Mouse (Mus musculus) 416B (cell line): ENCODE data around the gene Apoc1.
"Not testable (repeated sequence)": the region's sequence is repeated elsewhere in the genome, so short reads cannot be mapped to it uniquely, and the experiment has no call there.

Experiments
- DNase-seq: peaks from one replicate; pipeline ENCODE4 v3.0.0; 2011; ENCODE audit warnings: low read depth

Apoc1 gene

DNA sequence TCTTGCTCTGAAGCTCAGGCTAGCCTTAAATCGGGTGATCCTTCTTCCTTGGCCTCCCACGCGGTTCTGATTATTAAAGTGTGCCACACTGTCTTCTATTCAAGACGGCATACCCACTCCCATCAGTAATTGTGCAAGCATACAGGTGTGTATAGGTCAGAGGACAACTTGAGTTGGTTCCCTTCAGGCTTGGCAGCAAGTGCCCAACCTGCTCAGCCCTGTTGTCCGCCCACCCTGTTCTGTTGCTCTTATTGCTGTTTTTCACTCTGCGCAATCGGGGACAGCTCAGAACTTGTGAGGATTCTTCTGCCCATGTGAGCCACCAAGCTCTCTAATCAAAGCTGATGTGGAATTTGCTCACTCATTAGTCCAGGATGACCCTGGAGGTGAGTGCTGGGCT lies 12.8 kb upstream of the Apoc1 start:
- DNase-seq = no peak

GRCm38 (mm10) chr7:19704475-19704874 lies 12.0 kb upstream of the Apoc1 start:
- DNase-seq = no peak

- DNase-seq = no peak
Observed at GRCm38 (mm10) chr7:19702859-19703555, 10.5 kb upstream of the Apoc1 start.

GRCm38 (mm10) chr7:19701069-19701761 lies 8.8 kb upstream of the Apoc1 start:
- peak; percentile 75 for DNase-seq

- DNase-seq = no peak
Observed at GRCm38 (mm10) chr7:19700299-19701068, 8.0 kb upstream of the Apoc1 start.

DNA sequence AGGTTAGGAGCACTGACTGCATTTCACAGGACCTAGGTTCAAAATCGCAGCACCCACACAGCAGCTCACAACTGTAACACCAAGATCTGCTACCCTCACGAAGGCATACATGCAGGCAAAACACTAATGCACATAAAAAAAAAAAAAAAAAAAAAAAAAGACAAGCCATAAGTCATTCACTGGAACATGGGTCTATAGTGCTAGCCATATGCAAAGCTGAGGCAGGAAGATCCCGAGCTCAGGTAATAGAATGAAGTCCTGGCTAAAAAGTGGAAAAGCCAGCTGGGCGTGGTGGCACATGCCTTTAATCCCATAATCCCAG lies 7.3 kb upstream of the Apoc1 start:
- no peak for DNase-seq

DNA sequence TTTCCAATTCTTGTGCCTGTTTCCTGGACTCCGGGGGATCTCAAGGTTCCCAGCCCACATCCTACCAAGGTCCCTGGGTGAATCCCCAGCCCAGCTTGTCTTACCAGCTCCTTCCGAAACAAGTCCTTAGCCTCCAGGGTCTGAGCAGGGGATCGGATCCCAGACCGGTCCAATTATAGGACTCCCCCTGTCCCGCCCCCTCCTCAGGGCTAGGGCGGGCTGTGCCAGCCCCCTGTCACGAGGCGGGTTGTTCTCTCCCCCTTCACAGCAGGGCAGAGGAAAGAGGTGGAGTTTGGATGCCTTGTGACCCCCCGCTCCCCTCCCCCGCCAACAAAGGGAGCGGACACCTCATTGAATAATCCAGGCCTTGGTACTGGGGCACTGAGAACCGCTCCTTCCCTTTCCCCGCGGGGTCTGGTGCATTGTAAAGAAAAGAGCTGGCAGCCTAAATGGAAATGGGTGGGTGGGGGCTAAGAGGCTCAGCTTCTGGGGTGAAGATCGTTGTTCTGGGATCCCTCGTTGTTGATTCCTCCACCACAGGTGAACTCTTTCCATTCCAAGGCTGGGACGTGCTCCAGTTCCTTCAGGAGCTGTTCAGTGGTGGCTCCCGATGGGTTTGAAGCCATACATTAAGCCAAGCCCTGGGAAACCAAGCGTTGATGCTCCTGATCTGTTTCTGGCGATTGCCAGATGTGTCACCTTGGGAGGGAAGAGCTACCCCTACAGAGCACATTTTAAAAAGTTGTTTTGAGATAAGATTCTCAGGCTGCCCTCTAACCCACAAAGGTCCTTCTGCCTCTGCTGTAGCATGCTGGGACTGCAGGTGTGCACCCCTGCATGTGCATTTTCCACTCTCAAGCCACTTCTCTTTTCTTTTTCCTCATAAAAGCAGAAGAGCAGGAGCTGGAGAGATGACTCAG lies 6.7 kb upstream of the Apoc1 start, which contains the start of gene Apoe:
Gene Apoe (minus strand): TSS at position 282 of the 920 bp plus-strand sequence.
- peak; percentile 49 for DNase-seq

DNA sequence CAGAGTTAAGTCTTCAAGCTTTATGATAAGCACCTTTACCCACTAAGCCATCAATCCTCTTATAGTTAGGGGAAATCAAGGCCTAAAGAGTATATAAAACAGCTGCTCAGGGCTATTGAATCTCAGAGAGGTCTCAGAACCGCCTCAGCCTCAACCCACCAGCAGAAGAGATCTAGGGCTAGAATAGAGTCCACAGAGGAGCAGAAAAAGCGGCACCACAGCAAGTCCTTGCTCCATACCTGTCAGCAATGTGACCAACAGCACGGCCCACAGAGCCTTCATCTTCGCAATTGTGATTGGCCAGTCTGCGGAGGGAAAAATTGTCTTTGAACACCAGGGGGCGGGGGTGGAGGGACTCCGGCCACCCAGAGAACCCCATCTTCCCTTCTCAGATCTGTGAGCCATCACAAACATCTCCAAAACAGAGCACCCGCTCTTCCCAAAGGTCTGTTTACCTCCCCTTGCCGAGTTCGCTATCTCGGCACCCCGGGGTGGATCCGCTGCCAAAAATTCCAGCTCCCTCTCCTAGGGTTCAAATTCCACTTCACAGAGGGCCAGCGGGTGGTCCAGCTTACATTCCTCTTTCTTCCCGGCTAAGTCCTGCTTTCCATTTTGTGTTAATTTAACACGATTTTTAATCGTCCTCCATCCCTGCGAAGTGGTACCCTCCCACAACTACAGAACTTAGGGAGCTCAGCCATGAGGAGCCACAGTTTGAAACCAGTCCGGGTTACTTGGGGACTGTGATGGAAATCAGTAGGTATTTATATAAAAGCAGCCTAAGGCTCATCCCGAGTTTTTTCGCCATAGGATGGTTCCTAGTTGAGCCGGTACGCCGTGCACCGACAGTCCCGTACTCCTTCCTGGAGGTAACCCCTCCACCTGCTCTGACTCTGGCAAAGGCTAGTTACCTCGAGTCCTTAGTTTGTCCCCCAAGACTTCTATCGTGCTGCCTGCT lies 5.8 kb upstream of the Apoc1 start:
- DNase-seq = no peak

DNA sequence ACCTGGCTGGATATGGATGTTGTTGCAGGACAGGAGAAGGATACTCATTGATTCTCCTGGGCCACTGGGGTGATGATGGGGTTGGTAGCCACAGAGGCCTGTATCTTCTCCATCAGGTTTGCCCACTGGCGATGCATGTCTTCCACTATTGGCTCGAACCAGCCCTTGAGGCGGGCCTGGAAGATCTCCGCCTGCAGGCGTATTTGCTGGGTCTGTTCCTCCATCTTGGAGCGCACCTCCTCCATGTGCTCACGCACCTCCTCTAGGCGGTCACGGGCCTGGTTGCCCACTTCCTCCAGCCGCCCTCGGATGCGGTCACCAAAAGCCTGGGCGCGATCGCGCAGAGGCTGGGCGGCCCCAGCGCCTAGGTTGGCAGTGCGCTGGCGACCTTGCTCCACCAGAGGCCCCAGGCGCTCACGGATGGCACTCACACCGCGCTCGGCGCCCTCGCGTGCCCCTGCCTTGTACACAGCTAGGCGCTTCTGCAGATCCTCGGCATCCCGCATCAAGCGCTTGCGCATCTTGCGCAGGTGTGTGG lies 3.9 kb upstream of the Apoc1 start:
- no peak for DNase-seq

- no peak for DNase-seq
Observed at GRCm38 (mm10) chr7:19695881-19696280, 3.4 kb upstream of the Apoc1 start.

GRCm38 (mm10) chr7:19695213-19695594 lies 2.7 kb upstream of the Apoc1 start:
- DNase-seq = peak; percentile 86

DNA sequence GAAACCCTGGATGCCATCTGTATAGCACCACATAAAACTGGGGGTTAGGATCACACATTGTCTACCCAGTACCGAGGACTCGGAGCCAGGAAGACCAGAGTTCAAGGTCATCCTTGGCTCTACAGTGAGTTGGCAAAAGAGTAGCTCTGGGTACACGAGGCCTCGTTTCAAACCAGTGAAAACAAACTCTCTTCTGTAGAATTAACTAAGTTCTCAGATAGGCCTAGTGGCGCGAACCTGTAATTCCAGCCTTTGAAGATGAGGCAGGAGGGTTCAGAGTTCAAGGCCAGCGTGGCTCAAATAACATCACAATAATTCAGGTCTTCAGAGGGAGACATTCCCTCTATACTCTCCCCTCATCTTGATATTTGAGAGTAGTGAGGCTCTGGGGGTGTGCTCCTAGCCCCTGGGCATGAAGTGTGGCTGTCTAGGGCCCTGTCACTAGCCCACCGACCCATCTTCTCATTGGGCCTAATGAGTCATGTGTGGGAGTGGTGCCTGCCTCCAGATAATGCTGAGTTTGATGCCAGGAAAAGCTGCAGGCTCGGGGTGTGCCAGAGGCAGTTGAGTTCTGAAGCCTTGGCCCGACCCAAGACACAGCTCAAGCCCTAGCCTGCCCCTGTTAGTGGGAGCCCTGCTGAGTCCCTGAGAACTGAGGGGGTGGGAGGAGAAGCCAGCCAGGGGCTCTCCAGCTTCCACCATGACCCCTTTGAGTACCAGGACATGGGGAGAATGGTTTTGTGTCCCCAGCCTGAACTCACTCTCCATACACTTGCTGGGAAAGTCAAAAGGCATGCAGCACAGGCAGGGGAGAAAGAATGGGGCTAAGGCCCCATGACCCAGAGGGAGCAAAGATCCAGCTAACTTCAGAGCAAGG lies 2.1 kb upstream of the Apoc1 start:
- peak; percentile 82 for DNase-seq

- DNase-seq = peak; percentile 85
Observed at GRCm38 (mm10) chr7:19693421-19693820, 961 bp upstream of the Apoc1 start.

GRCm38 (mm10) chr7:19691434-19691833 lies 1.0 kb downstream of the Apoc1 start:
- DNase-seq = no peak

GRCm38 (mm10) chr7:19690845-19691244 lies 1.6 kb downstream of the Apoc1 start:
- no peak for DNase-seq

DNA sequence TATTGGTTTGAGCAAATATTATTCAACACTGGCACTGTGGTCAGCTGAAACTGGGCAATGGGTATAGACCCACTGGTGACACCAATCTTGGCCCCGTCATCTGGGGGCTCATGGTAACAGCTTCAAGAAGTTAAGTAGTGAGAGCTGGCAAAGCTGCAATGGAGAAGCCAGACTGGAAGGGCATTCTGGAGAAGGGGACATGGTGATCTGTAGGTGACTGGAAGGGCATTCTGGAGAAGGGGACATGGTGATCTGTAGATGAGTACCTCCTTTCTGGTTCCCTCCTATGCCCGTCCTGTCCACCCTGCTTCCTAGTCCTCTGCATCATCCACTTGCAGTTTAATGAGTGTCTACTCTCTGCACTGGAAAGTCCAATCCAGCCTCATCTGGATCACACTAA lies 3.8 kb downstream of the Apoc1 start:
- no peak for DNase-seq

DNA sequence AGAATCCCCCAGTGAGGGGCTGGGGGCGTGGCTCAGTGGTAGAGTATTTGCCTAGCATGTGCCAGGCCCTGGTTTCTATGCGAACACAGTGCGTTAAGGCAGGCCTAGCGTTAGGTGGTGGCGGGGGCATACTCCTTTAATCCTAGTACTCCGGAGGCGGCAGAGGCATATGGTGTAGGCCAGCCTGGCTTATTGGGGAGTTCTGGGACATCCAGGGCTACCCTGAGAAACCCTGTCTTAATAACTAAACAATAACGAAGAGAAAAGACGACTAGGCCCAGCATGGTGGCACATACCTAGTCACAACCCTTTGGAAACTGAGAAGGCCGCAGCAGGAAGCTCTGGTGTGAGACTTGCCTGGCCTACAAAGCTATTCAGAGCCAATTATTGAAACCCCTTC lies 4.4 kb downstream of the Apoc1 start:
- no peak for DNase-seq

DNA sequence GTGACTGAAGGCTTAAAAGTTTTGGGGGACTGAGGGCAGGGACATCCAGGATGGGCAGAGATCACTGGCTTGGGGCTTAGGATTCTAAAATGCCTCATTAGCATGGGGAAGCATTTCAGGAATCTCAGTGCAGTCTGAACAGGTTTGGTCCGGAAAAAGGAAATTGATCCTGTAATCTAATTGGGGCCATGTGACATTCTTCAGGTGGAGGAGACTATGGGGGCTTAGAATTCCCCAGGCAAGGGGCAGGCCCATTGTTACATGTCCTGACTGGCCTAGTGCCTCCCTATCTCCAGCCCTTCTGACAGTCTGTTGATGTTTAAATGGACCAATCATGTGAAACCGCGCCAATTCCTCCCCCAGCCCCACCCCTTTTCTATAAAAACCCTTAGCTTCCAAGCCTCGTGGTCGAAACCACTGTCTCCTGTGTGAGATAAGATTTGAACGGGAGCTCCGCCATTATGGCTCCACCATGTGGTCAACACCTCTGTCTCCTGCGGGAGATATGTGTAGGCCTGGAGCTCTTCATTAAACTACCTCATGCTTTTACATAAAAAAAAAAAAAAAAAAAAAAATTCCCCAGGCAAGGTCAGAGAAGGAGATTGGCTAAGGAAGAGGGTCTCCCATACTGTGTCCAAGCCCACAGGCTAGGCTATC lies 5.4 kb downstream of the Apoc1 start:
- not testable (repeated sequence) for DNase-seq

DNA sequence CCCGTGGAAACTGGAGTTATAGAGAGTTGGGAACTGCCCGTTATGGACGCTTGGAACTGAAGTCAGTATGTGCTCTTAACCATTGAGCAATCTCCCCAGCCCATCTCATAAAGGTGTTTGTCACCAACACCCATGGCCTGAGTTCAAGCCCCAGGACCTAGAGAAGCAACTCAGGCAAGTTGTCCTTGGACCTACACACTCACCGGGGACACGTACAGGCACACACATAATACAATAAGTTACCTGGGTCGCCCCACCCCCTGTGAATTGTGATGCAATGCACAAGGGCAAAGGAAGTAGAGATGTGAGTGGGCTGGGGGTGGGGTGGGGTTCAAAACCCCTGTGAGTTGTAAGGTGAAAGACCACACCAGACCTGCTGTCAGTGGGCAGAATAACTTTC lies 5.9 kb downstream of the Apoc1 start:
- DNase-seq = no peak
